Mouse (Mus musculus): Measurements from ENCODE around the gene Acadvl.

DNA sequence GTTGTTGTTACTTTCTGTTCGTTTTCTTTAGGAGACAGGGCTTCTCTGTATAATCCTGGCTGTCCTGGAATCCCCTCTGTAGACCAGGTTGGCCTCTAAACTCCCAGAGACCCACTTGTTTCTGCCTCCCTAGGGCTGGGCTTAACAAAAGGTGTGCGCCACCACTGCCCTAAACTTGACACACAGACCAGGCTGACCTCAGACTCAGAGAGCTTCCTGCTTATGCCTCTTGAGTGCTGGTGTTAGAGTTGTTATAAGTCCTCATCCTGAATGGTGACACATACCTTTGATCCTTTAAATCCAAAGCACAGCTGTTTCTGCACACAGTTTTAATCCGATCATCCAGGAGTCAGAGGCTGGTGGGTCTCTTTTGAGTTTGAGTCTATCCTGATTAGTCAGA lies 22.3 kb downstream of the Acadvl start:
- TF ChIP-seq POLR2A (IDR thresholded peaks at IDR 0.05; ENCODE audit: borderline replicate concordance, extremely low read depth, insufficient read depth, insufficient read length, poor library complexity, severe bottlenecking) (no peak), CTCF (IDR thresholded peaks at IDR 0.05; ENCODE audit: borderline replicate concordance, extremely low read depth, insufficient read depth, insufficient read length) (no peak)

Data from brain, embryonic 14.5 days (tissue).